Mouse (Mus musculus): ENCODE data around the gene Acnat2. TPM values are rescaled to one million over a fixed set of nuclear protein-coding genes. Genes with fewer than 3 reads are reported as not detected.

Acnat2 gene
- total RNA-seq, 2 experiments from 2014 or later, result not detected

Other genes starting within 250 kb of the Acnat2 start
- gene Acnat1, start 65.8 kb upstream of the Acnat2 start, total RNA-seq (2021), result not detected
- under 1 TPM in 1 of 2 experiments, not detected in 1; 0.47 TPM for gene Baat, start 98.4 kb upstream of the Acnat2 start, total RNA-seq (2021)
- 10 to 100 TPM; 29.0 to 29.5 TPM for gene Mrpl50, start 112.9 kb upstream of the Acnat2 start, total RNA-seq (2021)
- 10 to 100 TPM; 13.6 to 20.3 TPM for gene Zfp189, start 113.0 kb upstream of the Acnat2 start, total RNA-seq (2021)
- gene Aldob, start 141.4 kb upstream of the Acnat2 start, total RNA-seq (2021), result 1 to 10 TPM; 1.9 to 2.2 TPM
- 10 to 100 TPM; 69.1 to 70.8 TPM for gene Tmem246, start 189.7 kb upstream of the Acnat2 start, total RNA-seq (2021)
- gene Rnf20, start 223.9 kb upstream of the Acnat2 start, total RNA-seq (2021), result 10 to 100 TPM; 75.1 to 76.9 TPM